Mouse (Mus musculus): ENCODE results near the gene Gm15446. TPM values are rescaled to one million over a fixed set of nuclear protein-coding genes. Genes with fewer than 3 reads are reported as not detected.
"Not testable (repeated sequence)": the region's sequence is repeated elsewhere in the genome, so short reads cannot be mapped to it uniquely, and the experiment has no call there.

Gene Gm15446
- 1 to 10 TPM; 3.3 to 3.5 TPM for total RNA-seq (2021)
- long read RNA-seq, experiment 1, partial matches to known transcripts: 0 of 5 reads
- long read RNA-seq, experiment 1, other reads (novel, unspliced or antisense): 3 of 5 reads
- long read RNA-seq, experiment 2, partial matches to known transcripts: 0 of 2 reads
- long read RNA-seq, experiment 2, other reads (novel, unspliced or antisense): 2 of 2 reads

DNA sequence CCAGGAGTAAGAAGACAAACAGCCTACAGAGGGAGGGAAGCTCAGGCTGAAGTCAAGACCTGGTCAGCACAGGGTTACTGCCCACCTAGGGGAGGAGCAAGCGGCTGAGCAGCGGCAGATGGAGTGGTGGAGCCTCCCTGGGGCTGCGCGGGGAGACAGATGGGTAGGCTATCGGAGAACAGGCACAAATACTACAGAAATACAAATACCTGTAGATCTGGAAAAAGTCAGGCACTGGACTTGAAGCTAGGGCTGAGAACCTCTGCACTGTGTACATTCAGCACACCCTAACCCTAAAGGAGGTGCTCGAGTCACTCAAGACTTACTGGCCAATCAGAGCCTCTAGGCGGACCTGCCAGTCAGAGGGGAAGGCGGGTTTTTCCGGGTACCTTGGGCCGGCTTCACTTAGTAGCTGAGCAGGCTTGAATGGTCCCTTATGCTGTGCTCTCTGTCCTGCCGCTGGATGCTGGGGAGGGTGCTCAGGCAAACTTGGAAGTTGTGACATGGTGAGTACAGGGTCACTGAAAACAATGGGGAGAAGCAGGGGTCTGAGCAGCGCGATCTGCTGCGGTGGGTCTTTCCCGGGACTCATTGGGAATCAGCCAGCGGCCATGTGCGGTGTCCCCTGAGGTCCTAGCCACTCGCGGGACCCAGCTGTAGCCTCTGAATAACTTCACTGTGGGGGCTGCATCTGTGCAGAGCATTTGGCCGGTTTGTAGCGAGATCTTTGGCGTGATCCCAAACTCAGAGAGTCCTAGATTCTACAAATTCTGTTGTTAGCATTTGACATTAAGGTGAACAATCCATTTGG lies at the start of gene Gm15446:
Gene Gm15446, plus strand, starts transcription at position 140 of the 811 bp plus-strand sequence.
- peak; percentile 96 for DNase-seq

DNA sequence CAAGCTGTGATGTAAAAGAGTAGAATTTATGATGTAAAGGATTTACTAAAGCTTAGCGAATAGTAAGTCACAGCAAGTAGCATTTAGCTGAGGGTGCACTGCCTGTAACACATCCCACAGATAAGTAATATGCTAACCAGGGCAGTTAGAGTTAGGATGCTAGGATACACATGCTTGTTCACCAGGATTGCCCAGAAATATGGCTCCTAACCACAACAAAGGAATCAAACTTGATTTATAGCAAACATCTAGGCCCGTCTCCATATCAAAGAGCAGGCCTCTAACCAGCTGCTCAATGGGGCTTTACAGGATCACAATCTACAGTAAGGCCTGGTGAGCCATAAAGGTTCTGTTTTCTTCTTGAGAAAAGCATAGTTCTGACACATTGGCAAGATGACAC lies 929 bp downstream of the Gm15446 start:
- DNase-seq: not testable (repeated sequence)

DNA sequence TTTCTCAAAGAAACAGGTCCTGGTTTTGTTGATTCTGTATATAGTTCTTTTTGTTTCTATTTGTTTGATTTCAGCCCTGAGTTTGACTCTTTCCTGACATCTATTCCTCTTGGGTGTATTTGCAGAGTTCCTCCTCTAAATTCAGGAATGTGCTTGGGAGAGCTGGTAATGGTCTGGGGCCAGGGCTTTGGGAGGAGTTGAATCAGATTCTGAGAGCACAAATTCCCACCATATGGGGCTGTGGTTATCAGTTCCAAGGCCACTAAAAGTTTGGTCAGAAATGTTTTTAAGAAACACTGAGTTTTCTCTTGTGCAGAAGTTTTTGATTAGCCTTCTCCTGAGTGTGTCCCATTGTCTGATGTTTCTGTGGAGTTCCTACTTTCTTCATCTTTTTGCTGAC lies 1.7 kb downstream of the Gm15446 start:
- no peak for DNase-seq

DNA sequence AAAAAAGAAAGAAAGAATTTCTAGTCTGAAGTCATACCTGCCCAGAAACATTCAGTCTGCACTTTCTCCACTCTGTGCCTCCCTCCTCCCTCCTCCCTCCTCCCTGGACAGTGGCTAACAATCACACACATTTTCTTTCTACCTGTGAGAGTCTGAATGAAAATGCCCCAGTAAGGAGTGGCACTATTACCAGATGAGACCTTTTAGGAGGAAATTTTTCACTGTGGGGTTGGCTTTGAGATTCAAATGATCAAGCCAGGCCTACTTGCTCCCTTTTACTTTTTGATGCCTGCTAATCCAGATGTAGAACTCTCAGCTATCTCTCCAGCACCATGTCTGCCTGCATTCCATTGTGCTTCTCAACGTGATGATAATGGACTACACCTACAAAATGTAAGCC lies 27.1 kb downstream of the Gm15446 start:
- no peak for DNase-seq

DNA sequence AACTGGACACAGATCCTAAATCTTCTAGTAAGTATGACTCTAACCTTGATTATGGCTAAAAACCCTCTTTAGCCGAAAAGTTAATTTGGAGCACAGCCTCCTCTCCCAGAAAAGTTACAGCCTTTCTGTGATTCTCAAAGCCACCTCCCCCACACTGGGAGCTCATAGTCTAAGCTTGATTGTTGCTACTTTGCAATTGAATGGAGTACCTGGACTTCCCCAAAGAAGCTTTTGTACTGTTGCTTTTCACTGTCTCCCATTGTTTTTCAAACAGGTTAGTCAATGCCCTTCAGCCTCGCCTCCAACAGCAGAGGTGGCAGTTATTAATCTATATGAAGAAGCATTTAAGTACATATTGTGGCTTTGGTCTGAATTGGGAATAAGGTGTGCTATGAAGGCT lies 57.5 kb downstream of the Gm15446 start:
- not testable (repeated sequence) for DNase-seq

Other genes starting within 250 kb of the Gm15446 start
- under 1 TPM; 0.25 to 0.36 TPM for gene 5430403G16Rik, start 232.4 kb upstream of the Gm15446 start, total RNA-seq (2021)
- gene 4930522L14Rik, start 171.5 kb upstream of the Gm15446 start, total RNA-seq (2021): 1 to 10 TPM; 1.6 to 2.1 TPM
- 1 to 10 TPM; 6.8 to 8.0 TPM for gene Zfp932, start 73.1 kb downstream of the Gm15446 start, total RNA-seq (2021)
- gene Gm17655, start 149.1 kb downstream of the Gm15446 start, total RNA-seq (2021): 1 to 10 TPM; 1.9 to 3.6 TPM
- not detected for gene Gm35315, start 171.0 kb downstream of the Gm15446 start, total RNA-seq (2021)
- not detected for gene Plcxd1, start 176.6 kb downstream of the Gm15446 start, total RNA-seq (2021)
- gene Gtpbp6, start 184.8 kb downstream of the Gm15446 start, total RNA-seq (2021): 10 to 100 TPM; 24.8 to 31.3 TPM
- 1 to 10 TPM; 3.6 to 4.0 TPM for gene Zfp605, start 186.7 kb downstream of the Gm15446 start, total RNA-seq (2021)
- 10 to 100 TPM; 11.3 to 11.9 TPM for gene Chfr, start 212.4 kb downstream of the Gm15446 start, total RNA-seq (2021)

Data from heart, adult 18-20 months (tissue).